Mouse (Mus musculus) neural tube, embryonic 12.5 days (tissue): ENCODE measurements at regions not wholly inside any gene's neighbourhood (a gene's known extent, or its start where the extent isn't known, plus 50 kb on each side); places are given as distances from the start of the nearest gene placed in this dataset.
A peak's percentile ranks its signal among the peaks of the same experiment; 100 is the strongest.

ENCODE experiments used
- ATAC-seq: fragments of 200-750 bp; cut with Nextera tagmentation; 2 replicates; pipeline ENCODE4 v1.8.0; 2017; ENCODE audit warnings: low read depth, mild to moderate bottlenecking, moderate TSS enrichment, moderate library complexity; ENCODE audit not compliant: low FRiP score
- H3K27ac ChIP-seq: fragments of 300-500 bp; sonication (generic); 2 replicates; pipeline ENCODE4 v1.5.1; 2016
- H3K27me3 ChIP-seq: fragments of 300-500 bp; sonication (generic); replicated peaks from 2 replicates; pipeline ENCODE4 v1.6.1; 2016; ENCODE audit warnings: mild to moderate bottlenecking
- H3K36me3 ChIP-seq: fragments of 300-500 bp; sonication (generic); 2 replicates; pipeline ENCODE4 v1.6.1; 2016; ENCODE audit warnings: mild to moderate bottlenecking
- H3K4me1 ChIP-seq: fragments of 300-500 bp; sonication (generic); 2 replicates; pipeline ENCODE4 v1.6.1; 2016
- H3K4me2 ChIP-seq: fragments of 300-500 bp; sonication (generic); replicated peaks from 2 replicates; pipeline ENCODE4 v1.6.1; 2016; ENCODE audit warnings: mild to moderate bottlenecking
- H3K4me3 ChIP-seq: fragments of 300-500 bp; sonication (generic); 2 replicates; pipeline ENCODE4 v1.5.1; 2016
- H3K9ac ChIP-seq: fragments of 300-500 bp; sonication (generic); 2 replicates; pipeline ENCODE4 v1.6.1; 2016; ENCODE audit warnings: mild to moderate bottlenecking
- H3K9me3 ChIP-seq: fragments of 300-500 bp; sonication (generic); 2 replicates; pipeline ENCODE4 v1.6.1; 2016; ENCODE audit warnings: mild to moderate bottlenecking
- WGBS: fragments of 180-500 bp; shearing (Covaris S2); methylation state at CpG from one replicate; pipeline ENCODE4 v1.1.7; 2016; 5-methylcytosine and 5-hydroxymethylcytosine counted together

- Histone ChIP-seq H3K27ac (no peak overlapping the region), H3K36me3 (no peaks in the 10 kb centered on the region), H3K4me2 (no peak overlapping the region), H3K4me1 (no peaks in the 10 kb centered on the region), H3K4me3 (no peak overlapping the region), H3K27me3 (no peaks in the 10 kb centered on the region), H3K9ac (no peak overlapping the region), H3K9me3 (0 out of 2 replicates have a peak, but pooled peaks cover 4% of the 10 kb centered on the region)
- WGBS, result 87% methylated on average over 4 of the region's 4 CpGs
- ATAC-seq, result no peak
Measured at GRCm38 (mm10) chr1:128738152-128738551, 146.1 kb upstream of the Cxcr4 start.

- Histone ChIP-seq H3K4me3 (no peak overlapping the region), H3K36me3 (no peaks in the 10 kb centered on the region), H3K9me3 (no peaks in the 10 kb centered on the region), H3K27ac (no peak overlapping the region), H3K4me1 (no peaks in the 10 kb centered on the region), H3K27me3 (no peaks in the 10 kb centered on the region), H3K9ac (no peak overlapping the region), H3K4me2 (no peak overlapping the region)
- WGBS, result 79% methylated on average over 2 of the region's 2 CpGs
- no peak for ATAC-seq
Measured at GRCm38 (mm10) chr1:128734857-128735256, 142.8 kb upstream of the Cxcr4 start.

- Histone ChIP-seq H3K36me3 (no peaks in the 10 kb centered on the region), H3K27me3 (no peaks in the 10 kb centered on the region), H3K27ac (no peak overlapping the region), H3K9ac (0 out of 2 replicates have a peak overlapping the region, but pooled peaks have one; percentile 13), H3K4me1 (no peaks in the 10 kb centered on the region), H3K9me3 (no peaks in the 10 kb centered on the region), H3K4me2 (no peak overlapping the region), H3K4me3 (no peak overlapping the region)
- WGBS, result 87% methylated on average over 3 of the region's 3 CpGs
- no peak for ATAC-seq
Measured at GRCm38 (mm10) chr1:128731445-128731844, 139.4 kb upstream of the Cxcr4 start.

GRCm38 (mm10) chr1:128724433-128725091, 132.5 kb upstream of the Cxcr4 start:
- no peak overlapping the region for H3K4me3 ChIP-seq
- H3K9me3 ChIP-seq, result no peaks in the 10 kb centered on the region
- ATAC-seq, result no peak
- H3K4me2 ChIP-seq, result no peak overlapping the region
- H3K27me3 ChIP-seq, result no peaks in the 10 kb centered on the region
- H3K36me3 ChIP-seq, result no peaks in the 10 kb centered on the region
- WGBS, result 82% methylated on average over 6 of the region's 6 CpGs
- H3K9ac ChIP-seq, result no peak overlapping the region
- H3K27ac ChIP-seq, result no peak overlapping the region
- no peaks in the 10 kb centered on the region for H3K4me1 ChIP-seq

- WGBS, result 64% methylated on average over 3 of the region's 3 CpGs
- H3K4me3 ChIP-seq, result no peak overlapping the region
- no peaks in the 10 kb centered on the region for H3K4me1 ChIP-seq
- H3K4me2 ChIP-seq, result no peak overlapping the region
- H3K27ac ChIP-seq, result no peak overlapping the region
- H3K27me3 ChIP-seq, result no peaks in the 10 kb centered on the region
- H3K9ac ChIP-seq, result no peak overlapping the region
- H3K9me3 ChIP-seq, result no peaks in the 10 kb centered on the region
- no peak for ATAC-seq
- no peaks in the 10 kb centered on the region for H3K36me3 ChIP-seq
Measured at GRCm38 (mm10) chr1:128723843-128724242, 131.8 kb upstream of the Cxcr4 start.

GRCm38 (mm10) chr1:128722061-128722471, 130.0 kb upstream of the Cxcr4 start:
- Histone ChIP-seq H3K36me3 (no peaks in the 10 kb centered on the region), H3K9me3 (no peaks in the 10 kb centered on the region), H3K9ac (no peak overlapping the region), H3K4me3 (no peak overlapping the region), H3K4me2 (no peak overlapping the region), H3K27me3 (no peaks in the 10 kb centered on the region), H3K27ac (no peak overlapping the region), H3K4me1 (no peaks in the 10 kb centered on the region)
- ATAC-seq, result no peak
- WGBS, result 73% methylated on average over 2 of the region's 2 CpGs

GRCm38 (mm10) chr1:128714843-128715242, 122.8 kb upstream of the Cxcr4 start:
- H3K9ac ChIP-seq, result no peak overlapping the region
- no peaks in the 10 kb centered on the region for H3K36me3 ChIP-seq
- no peaks in the 10 kb centered on the region for H3K27me3 ChIP-seq
- H3K4me3 ChIP-seq, result no peak overlapping the region
- H3K4me2 ChIP-seq, result no peak overlapping the region
- WGBS, result 81% methylated on average over 6 of the region's 6 CpGs
- H3K9me3 ChIP-seq, result no peaks in the 10 kb centered on the region
- no peak for ATAC-seq
- no peaks in the 10 kb centered on the region for H3K4me1 ChIP-seq
- no peak overlapping the region for H3K27ac ChIP-seq

GRCm38 (mm10) chr1:128712876-128713275, 120.8 kb upstream of the Cxcr4 start:
- Histone ChIP-seq H3K4me3 (no peak overlapping the region), H3K4me1 (no peaks in the 10 kb centered on the region), H3K4me2 (no peak overlapping the region), H3K9me3 (no peaks in the 10 kb centered on the region), H3K9ac (no peak overlapping the region), H3K36me3 (no peaks in the 10 kb centered on the region), H3K27ac (no peak overlapping the region), H3K27me3 (no peaks in the 10 kb centered on the region)
- no peak for ATAC-seq
- 79% methylated on average over 7 of the region's 7 CpGs for WGBS

- Histone ChIP-seq H3K4me3 (no peak overlapping the region), H3K36me3 (no peaks in the 10 kb centered on the region), H3K9me3 (no peaks in the 10 kb centered on the region), H3K27ac (no peak overlapping the region), H3K27me3 (no peaks in the 10 kb centered on the region), H3K9ac (no peak overlapping the region), H3K4me2 (no peak overlapping the region), H3K4me1 (no peaks in the 10 kb centered on the region)
- ATAC-seq, result no peak; the same call in 1 of the 2 replicates
- WGBS, result 63% methylated on average over 5 of the region's 5 CpGs
Measured at GRCm38 (mm10) chr1:128711121-128711520, 119.0 kb upstream of the Cxcr4 start.

- WGBS, result 94% methylated on average over 6 of the region's 6 CpGs
- ATAC-seq, result no peak
- H3K4me3 ChIP-seq, result no peak overlapping the region
- H3K4me2 ChIP-seq, result no peak overlapping the region
- no peak overlapping the region for H3K9ac ChIP-seq
- H3K27ac ChIP-seq, result no peak overlapping the region
- H3K27me3 ChIP-seq, result no peaks in the 10 kb centered on the region
- H3K9me3 ChIP-seq, result no peaks in the 10 kb centered on the region
- no peaks in the 10 kb centered on the region for H3K36me3 ChIP-seq
- H3K4me1 ChIP-seq, result no peaks in the 10 kb centered on the region
Measured at GRCm38 (mm10) chr1:128707747-128708146, 115.7 kb upstream of the Cxcr4 start.

GRCm38 (mm10) chr1:128706167-128706566, 114.1 kb upstream of the Cxcr4 start:
- H3K36me3 ChIP-seq, result no peaks in the 10 kb centered on the region
- H3K27ac ChIP-seq, result no peak overlapping the region
- no peak overlapping the region for H3K4me2 ChIP-seq
- 95% methylated on average over 2 of the region's 2 CpGs for WGBS
- no peaks in the 10 kb centered on the region for H3K27me3 ChIP-seq
- H3K9ac ChIP-seq, result no peak overlapping the region
- no peaks in the 10 kb centered on the region for H3K9me3 ChIP-seq
- H3K4me3 ChIP-seq, result no peak overlapping the region
- H3K4me1 ChIP-seq, result no peaks in the 10 kb centered on the region
- no peak for ATAC-seq

- Histone ChIP-seq H3K27ac (no peak overlapping the region), H3K9me3 (no peaks in the 10 kb centered on the region), H3K4me3 (no peak overlapping the region), H3K36me3 (no peaks in the 10 kb centered on the region), H3K9ac (no peak overlapping the region), H3K4me2 (no peak overlapping the region), H3K27me3 (no peaks in the 10 kb centered on the region), H3K4me1 (no peaks in the 10 kb centered on the region)
- ATAC-seq, result no peak
- WGBS, result 70% methylated on average over 3 of the region's 3 CpGs
Measured at GRCm38 (mm10) chr1:128705071-128705503, 113.0 kb upstream of the Cxcr4 start.

- no peak overlapping the region for H3K4me3 ChIP-seq
- no peak for ATAC-seq
- 75% methylated on average over 3 of the region's 3 CpGs for WGBS
- no peak overlapping the region for H3K4me2 ChIP-seq
- no peak overlapping the region for H3K9ac ChIP-seq
- H3K27me3 ChIP-seq, result no peaks in the 10 kb centered on the region
- H3K9me3 ChIP-seq, result no peaks in the 10 kb centered on the region
- H3K36me3 ChIP-seq, result no peaks in the 10 kb centered on the region
- H3K4me1 ChIP-seq, result no peaks in the 10 kb centered on the region
- H3K27ac ChIP-seq, result no peak overlapping the region
Measured at GRCm38 (mm10) chr1:128701326-128701725, 109.2 kb upstream of the Cxcr4 start.
